Mouse (Mus musculus): ENCODE measurements at regions not wholly inside any gene's neighbourhood (a gene's known extent, or its start where the extent isn't known, plus 50 kb on each side); places are given as distances from the start of the nearest gene placed in this dataset.

- DNase-seq: no peak
Measured at GRCm38 (mm10) chr15:63670561-63670960, 174.4 kb downstream of the Gsdmc2 start.

- no peak for DNase-seq
Measured at GRCm38 (mm10) chr15:63667536-63667935, 177.4 kb downstream of the Gsdmc2 start.

DNA sequence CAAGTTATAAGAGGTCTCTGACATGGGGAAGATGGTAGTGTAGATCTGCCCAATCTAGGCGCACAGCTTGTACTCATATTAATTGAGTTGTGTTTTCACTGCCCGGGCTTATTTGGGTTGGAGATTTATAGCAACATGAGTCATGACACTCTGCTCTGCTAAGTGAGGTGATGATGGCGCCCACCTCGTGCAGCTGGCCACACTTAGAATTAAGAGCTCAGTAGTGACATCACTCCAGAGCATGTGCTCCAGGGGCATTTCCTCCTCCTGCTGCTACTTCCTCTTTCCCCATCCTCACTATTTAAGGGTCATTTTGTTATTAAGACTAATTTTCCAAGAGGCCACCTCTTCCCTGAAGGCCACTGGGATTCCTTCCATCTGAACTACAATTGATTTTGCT lies 179.5 kb downstream of the Gsdmc2 start:
- no peak for DNase-seq

GRCm38 (mm10) chr15:63664877-63665276 lies 180.1 kb downstream of the Gsdmc2 start:
- DNase-seq: no peak

- DNase-seq: no peak
Measured at GRCm38 (mm10) chr15:63662183-63662582, 182.8 kb downstream of the Gsdmc2 start.

- DNase-seq: no peak
Measured at GRCm38 (mm10) chr15:63658031-63658521, 186.9 kb downstream of the Gsdmc2 start.

GRCm38 (mm10) chr15:63652216-63652961 lies 192.6 kb downstream of the Gsdmc2 start:
- DNase-seq: peak; percentile 85 to 86

- no peak for DNase-seq
Measured at GRCm38 (mm10) chr15:63651120-63651519, 193.9 kb downstream of the Gsdmc2 start.

DNA sequence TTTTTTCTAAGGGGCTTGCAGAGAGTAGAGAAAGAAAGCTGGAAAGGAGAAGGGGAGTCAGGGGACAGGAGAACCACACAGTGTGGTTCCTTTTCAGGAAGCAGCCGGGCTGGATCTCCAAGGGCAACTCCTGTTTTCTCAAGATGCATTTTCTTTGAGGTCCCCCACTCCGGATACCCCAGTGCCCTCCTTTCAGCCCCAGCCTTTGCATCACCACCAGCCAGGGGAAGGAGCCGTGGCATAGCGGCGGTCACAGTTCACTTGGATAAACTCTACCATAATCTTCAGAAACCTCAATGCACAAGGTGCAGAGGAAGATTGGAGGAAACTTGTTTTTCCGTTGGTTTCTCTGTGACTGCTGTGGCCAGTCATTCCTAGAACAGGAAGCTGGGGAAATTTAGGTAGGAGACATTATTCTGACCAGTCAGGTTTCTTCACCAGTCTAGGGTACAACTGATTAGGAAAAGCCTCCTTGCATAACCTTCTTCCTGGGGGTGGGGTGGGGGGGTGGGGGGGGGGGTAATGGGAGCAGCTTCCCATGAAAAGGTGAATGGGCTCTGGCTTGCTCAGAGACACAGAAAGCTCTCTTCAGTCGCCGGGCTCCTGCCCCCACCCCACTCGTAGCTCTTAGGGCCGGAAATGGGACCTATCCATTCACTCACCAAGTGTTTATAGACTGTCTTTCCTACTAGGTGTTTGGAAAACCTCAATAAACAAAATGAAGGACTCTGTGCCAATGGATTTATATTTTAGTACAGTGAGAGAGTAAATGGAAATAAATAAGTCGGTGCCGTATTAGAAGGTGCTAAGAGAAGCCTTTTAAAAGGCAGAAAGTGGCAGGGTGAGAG lies 196.6 kb downstream of the Gsdmc2 start:
- no peak for DNase-seq

DNA sequence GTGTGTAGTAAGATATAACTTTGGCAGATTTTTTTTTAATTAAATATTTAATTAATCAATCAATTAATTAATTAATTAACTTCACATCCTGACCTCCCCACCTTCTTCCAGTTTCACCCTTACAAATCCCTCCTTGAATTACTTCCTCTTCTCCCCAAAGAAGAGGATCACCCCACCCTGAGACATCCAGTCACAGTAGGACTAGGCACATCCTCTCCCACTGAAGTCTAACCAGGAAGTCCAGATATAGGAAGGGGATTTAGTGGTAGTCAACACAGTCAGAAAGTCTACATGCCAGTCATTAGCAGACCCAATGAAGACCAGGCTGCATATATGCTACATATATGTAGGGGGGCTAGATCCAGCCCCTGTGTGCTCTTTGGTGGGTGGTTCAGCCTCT lies 220.2 kb downstream of the Gsdmc2 start:
- no peak for DNase-seq

DNA sequence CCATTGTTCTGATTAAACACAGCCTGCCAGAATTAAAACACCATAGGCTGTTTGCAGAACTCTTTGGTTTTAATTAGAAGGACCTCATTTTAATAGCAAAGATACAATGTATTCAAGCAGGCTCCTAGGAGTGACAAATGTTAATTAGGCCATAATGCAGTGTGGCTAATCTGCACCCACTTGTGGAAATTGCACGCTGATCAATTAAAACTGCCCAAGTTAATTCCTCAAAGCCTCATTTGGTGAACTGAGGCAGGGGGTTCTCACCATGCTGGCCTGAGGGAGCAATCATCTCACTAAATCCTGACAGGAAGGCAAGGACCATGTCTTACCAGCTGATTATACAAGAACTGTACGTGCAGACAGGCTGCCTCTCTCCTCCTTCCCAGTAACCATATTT lies 220.7 kb downstream of the Gsdmc2 start:
- DNase-seq: no peak

- DNase-seq: peak in 1 of 2 experiments; percentile 1
Measured at GRCm38 (mm10) chr15:63616506-63617208, 228.3 kb downstream of the Gsdmc2 start.

GRCm38 (mm10) chr15:63614191-63614590 lies 230.8 kb downstream of the Gsdmc2 start:
- no peak for DNase-seq

DNA sequence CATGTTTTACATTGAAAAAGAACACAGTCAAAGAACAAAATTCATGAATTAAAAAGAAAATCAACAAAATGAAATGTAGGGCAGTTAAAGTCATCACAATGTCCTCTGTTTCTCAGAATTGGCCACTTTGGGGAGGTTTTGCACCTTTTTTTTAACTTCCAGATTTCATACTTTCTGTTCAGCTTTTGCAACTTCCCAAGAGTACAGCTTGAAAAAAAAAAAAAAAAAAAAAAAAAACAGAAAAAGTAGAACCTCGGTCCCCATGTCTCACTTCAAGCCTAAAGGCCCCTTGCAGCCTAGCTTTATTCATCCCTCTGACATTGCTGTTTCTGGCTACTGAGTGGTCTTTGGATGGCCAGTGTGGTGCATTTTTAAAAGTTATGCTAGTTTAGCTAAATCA lies 231.9 kb downstream of the Gsdmc2 start:
- DNase-seq: no peak

- no peak for DNase-seq
Measured at GRCm38 (mm10) chr15:63611161-63611560, 233.8 kb downstream of the Gsdmc2 start.

DNA sequence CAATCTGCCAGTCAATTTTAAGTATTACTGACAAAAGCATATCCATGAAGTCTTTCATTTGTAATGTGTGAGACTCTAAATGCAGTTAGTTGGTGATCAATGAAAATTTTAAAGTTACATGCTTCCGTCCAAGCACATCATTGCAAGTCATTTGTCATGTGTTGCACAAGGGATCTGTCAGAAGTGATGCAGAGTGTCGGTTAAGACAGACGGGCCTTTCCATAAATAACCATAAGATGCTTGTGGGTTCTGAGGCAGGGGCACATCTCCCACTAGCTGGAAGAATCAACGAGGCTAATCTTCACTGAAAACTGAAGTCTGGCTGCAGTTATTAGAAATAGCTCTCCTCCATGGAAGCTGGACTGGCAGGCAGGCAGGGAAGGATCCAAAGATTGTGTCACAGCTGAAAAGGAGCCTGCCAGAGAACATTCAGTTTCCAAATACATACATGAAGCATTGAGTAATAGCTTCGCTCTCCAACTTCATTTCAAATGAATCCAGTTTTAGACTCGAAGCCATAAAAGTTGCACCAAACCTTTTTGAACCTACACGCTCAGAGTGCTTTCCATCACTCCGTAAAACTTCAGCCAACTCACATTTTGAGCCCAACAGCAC lies 241.8 kb downstream of the Gsdmc2 start:
- DNase-seq: no peak

DNA sequence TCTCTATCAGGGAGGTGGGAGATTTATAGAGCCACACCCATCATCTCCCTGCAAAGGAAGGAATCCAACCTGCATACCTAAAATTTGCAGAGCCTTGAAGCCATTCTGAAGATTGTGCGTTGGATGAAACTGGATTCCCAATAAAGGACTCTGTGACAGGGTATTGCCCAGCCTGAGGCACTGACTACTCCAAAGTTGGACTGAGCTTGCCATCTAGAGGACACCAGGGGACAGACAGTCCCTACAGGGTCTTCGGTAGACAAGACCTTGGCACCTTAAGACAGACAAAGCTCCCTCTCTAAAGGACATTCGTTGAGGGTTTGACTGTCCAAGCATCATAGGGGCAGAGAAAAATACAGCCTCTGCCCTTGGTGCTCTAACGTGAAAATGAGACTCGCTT lies 243.4 kb downstream of the Gsdmc2 start:
- peak; percentile 45 to 60 for DNase-seq

- DNase-seq: no peak
Measured at GRCm38 (mm10) chr15:63592758-63593463, 252.1 kb downstream of the Gsdmc2 start.

- no peak for DNase-seq
Measured at GRCm38 (mm10) chr15:63559293-63559692, 285.7 kb downstream of the Gsdmc2 start.

DNA sequence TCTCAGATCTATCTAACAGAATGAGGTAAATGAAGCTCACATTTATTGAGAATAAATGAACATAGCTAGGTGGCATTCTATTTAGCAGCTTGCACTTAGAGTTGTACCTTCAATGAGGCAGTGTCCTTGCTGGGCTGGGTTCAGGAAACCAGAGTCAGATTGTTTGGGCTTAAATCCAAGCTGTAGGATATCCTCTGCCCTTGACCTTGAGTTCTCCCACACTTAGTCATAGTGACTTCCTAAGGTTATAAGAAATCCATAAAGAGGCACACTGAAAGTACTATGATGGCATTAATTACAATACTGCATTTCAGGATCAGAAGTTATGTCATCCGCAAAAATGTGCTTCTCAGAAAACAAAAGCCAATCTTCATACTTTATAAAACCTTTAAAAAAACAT lies 286.3 kb downstream of the Gsdmc2 start:
- DNase-seq: peak; percentile 3 to 22

DNA sequence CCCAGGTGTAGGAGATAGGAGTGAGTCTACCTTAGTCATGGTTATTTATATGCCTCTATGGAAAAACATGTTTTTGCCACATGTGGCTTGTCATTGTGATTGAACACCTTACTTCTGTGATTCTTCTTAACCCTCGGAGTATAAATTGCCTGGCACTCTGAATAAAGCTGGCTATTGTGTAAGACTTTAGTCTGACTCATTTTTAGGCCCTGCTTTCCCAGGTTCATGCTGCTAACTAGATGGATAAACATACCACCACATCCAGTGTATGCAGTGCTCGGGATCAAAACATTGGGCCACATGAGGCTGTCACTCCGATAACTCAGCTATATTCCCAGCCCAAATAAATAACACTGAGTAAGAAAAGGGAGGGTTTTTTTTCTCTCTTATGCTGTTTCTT lies 287.2 kb downstream of the Gsdmc2 start:
- DNase-seq: no peak

DNA sequence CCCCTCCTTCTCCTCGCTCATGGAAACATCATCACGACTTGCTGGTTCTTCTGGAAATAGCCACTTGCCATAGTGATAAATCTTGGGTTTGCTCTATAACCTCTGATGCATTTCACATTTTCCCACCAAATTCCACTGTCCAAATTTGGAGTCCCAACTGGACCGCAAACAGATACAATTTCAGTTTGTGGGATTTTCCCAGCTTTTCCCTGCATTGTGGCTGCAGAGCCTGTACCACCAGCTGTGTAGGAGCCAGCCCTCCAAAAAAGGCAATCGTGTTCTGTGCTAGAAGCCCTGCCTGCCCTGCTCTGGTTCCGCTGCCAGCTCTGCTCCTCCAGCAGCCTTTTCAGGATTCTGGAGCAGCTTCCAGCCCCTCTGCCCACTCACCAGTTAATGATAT lies 291.4 kb downstream of the Gsdmc2 start:
- DNase-seq: no peak

Data from adrenal gland, postnatal 36 days (tissue).